Mouse (Mus musculus): ENCODE measurements around the gene B4gat1.

B4gat1 gene

GRCm38 (mm10) chr19:5060365-5061330 is 22.0 kb downstream of the B4gat1 start:
- DNase-seq, result no peak

GRCm38 (mm10) chr19:5062041-5062440 is 23.4 kb downstream of the B4gat1 start:
- no peak for DNase-seq

DNA sequence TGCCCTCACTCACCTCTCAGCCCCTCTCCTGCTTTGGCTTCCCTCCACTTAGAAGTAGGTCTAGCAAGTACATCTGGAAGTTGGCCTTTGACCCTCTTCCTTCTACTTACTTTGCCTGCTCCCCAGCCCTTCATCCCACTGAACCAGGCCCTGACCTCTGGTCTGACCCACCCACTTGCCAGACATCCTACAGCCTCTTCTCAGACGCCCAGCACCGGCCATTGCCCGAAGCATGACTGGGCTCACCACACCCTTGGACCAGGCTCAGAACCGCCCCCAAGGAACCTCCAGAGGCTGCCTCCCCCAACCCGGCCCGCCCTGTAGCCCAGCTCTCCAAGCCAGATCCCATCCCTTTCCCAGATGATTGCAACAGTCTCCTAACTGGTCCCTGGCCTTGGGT is 23.8 kb downstream of the B4gat1 start:
- DNase-seq, result no peak

DNA sequence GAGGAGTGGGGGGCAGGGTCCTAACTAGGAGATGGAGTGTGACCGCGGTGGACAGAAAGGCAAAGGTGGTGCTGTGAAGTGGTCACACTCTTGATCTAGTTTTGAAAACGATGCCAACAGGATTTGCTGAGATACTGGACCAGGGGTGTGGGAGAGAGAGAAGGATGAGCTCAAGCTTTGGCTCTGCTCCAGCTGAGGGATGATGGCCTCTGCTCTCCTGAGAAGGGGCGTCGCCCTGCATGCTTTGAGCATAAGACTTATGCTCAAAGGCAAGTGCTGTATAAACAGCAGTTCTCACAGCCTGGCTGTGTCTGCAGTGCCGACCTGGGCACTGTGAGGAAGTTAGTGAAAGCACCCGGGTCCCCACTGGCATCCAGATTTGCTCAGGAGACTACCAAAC is 26.5 kb downstream of the B4gat1 start:
- no peak for DNase-seq

- DNase-seq, result no peak
These were observed 28.6 kb downstream of the B4gat1 start for GRCm38 (mm10) chr19:5067040-5067799.

GRCm38 (mm10) chr19:5067867-5068569 is 29.4 kb downstream of the B4gat1 start, which contains the start of gene Cd248:
Gene Cd248 (plus strand): TSS chr19:5068078.
- no peak for DNase-seq

GRCm38 (mm10) chr19:5068570-5069234 is 30.1 kb downstream of the B4gat1 start:
- peak; percentile 45 for DNase-seq

DNA sequence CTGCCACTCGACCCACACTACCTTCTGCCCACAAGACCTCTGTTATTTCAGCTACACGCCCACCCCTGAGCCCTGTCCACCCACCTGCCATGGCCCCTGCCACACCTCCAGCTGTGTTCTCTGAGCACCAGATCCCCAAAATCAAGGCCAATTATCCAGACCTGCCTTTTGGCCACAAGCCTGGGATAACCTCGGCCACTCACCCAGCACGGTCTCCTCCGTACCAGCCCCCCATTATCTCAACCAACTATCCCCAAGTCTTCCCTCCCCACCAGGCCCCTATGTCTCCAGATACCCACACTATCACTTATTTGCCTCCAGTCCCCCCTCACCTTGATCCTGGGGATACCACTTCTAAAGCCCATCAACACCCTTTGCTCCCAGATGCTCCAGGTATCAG is 30.9 kb downstream of the B4gat1 start:
- no peak for DNase-seq

DNA sequence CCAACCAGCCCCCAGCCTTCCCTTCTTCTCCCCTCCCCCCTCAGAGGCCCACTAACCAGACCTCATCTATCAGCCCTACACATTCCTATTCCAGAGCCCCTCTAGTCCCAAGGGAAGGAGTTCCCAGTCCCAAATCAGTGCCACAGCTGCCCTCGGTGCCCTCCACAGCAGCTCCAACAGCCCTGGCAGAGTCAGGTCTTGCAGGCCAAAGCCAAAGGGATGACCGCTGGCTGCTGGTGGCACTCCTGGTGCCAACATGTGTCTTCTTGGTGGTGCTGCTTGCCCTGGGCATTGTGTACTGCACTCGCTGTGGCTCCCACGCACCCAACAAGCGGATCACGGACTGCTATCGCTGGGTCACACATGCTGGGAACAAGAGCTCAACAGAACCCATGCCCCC is 31.4 kb downstream of the B4gat1 start:
- DNase-seq, result no peak

GRCm38 (mm10) chr19:5071077-5071476 is 32.5 kb downstream of the B4gat1 start:
- no peak for DNase-seq

GRCm38 (mm10) chr19:5071545-5072369 is 33.1 kb downstream of the B4gat1 start:
- DNase-seq, result peak; percentile 65

GRCm38 (mm10) chr19:5072389-5073019 is 33.9 kb downstream of the B4gat1 start:
- peak; percentile 41 for DNase-seq

GRCm38 (mm10) chr19:5073028-5073427 is 34.4 kb downstream of the B4gat1 start:
- peak; percentile 64 for DNase-seq

- DNase-seq, result no peak
These were observed 34.9 kb downstream of the B4gat1 start for GRCm38 (mm10) chr19:5073518-5073917.

- no peak for DNase-seq
These were observed 40.7 kb downstream of the B4gat1 start for GRCm38 (mm10) chr19:5079279-5079678.

DNA sequence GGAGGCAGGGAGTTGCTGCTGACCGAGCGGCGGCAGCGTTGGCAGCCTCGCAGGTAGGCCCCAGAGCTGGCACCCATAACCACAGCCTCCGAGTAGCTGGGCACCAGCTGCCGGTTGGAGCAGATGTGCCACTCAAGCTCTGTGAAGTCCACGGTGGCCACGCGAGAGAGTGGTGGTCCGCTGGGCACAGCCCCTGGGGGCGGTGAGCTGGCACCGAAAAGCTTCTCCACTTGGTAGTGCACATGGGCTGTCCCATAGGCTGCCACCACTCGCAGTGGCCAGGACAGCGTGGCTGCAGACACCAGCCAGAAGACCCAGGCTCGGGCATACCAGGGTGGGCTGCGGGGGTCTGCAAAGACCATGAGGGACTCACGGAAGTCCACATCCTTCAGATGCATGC is 43.4 kb downstream of the B4gat1 start:
- no peak for DNase-seq

DNA sequence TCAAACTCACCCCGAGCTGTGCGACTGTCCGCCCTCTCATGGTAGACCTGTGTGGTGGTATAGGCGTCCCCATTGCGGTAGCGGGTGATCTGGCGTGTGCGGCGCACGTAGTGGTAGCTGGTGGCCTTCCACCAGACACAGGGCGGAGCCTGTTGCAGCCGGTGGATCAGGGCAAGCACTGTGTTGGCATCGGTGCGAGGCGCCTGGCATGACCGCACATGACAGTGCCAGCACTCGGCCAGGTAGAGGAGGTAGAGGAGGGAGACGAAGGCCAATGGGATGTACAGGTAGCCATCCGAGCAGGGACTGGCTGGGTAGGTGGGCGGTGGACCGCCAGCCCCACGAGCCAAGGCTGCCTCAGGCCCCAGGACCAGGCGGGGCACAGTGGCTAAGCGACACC is 44.0 kb downstream of the B4gat1 start:
- peak; percentile 65 for DNase-seq

DNA sequence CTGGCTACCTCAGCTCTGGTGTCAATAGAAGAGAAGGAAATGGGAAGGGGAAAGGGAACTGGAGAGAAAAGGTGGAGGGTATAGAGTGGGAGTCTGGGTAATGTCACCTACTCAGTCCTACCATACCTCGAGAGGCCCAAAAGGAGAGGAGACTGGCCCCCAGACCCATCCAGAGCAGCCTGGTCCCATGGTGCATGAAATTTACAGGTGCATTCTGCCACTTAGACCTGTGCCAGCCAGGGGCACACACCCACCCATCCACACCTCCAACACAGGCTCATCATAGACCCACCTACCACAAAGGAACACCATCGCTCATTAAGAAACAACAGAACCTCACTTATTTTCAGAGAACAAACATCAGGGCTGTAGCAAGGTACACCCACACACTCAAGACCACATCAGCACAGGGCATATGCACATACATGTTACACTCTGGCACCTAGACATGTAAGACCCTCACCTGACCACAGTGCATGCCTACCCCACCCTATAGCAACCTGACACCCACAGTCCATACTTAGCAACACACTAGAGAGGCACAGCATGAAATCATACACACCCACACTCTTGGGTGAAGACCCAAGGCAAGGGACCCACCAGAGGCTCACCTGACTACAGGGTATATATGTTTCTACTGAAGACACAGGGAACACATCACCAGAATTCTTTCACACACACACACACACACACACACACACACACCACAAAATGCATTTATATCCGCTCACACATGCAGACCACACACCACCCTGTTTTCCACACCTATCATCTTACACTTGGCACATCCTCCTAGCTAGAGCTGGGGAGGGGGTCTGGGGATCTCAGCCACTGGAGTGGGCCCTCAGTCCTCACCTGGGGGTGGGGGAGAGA is 45.6 kb downstream of the B4gat1 start:
- peak; percentile 73 for DNase-seq

DNA sequence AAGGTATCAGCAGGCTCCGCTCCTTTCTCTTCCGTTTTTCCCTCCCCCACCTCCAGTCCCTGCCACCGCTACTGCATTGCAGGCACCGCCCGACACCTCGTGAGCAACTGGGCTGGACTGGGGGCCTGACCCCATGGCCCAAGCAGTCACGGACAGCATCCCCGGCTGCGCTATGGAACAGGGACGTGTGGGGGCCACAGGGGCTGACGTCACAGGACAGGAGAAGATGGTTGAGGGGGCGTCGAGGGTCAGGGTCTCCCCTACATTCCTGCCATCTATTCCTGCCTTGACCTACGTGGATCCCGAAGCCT is 46.2 kb downstream of the B4gat1 start:
- no peak for DNase-seq

GRCm38 (mm10) chr19:5085145-5085863 is 46.7 kb downstream of the B4gat1 start, which contains the start of gene Tmem151a:
Gene Tmem151a (minus strand): TSS chr19:5085531.
- peak; percentile 74 for DNase-seq

All from cerebellum, adult 9-10 months (tissue).